Mouse (Mus musculus) lung, adult 2 months (tissue): ENCODE results near the gene Grik4.

Experiments
- CTCF ChIP-seq: fragments of 200-500 bp; IDR thresholded peaks from 2 replicates; pipeline ENCODE4 v1.5.1; 2011; ENCODE audit warnings: mild to moderate bottlenecking, low read length, control low read depth; ENCODE audit not compliant: insufficient read depth
- POLR2A ChIP-seq: fragments of 200-500 bp; IDR thresholded peaks from 2 replicates; pipeline ENCODE4 v1.6.1; 2011; ENCODE audit warnings: low read depth, mild to moderate bottlenecking, control low read depth, low read length, borderline replicate concordance; ENCODE audit errors: extremely low read depth

- no peak for TF ChIP-seq CTCF
- TF ChIP-seq POLR2A = no peak
Observed at GRCm38 (mm10) chr9:42791779-42792178, 152.5 kb downstream of the Grik4 start.
